Mouse (Mus musculus): Measurements from ENCODE around the gene Tex52.

GRCm38 (mm10) chr6:128425046-128425445 lies 49.8 kb downstream of the Tex52 start:
- no peak for TF ChIP-seq FLI1 (IDR thresholded peaks at IDR 0.05; ENCODE audit: low read length)
- TF ChIP-seq GATA1 (IDR thresholded peaks at IDR 0.05; ENCODE audit: borderline replicate concordance, low read length), result no peak
